Mouse (Mus musculus): ENCODE results near the gene Mad1l1. TPM values are rescaled to one million over a fixed set of nuclear protein-coding genes. Genes with fewer than 3 reads are reported as not detected.
"Not testable (repeated sequence)": the region's sequence is repeated elsewhere in the genome, so short reads cannot be mapped to it uniquely, and the experiment has no call there.

Gene Mad1l1
- 39.1 and 39.3 TPM in 2 replicates for polyA plus RNA-seq (2014; fragmentation: Nextera tagmentation; extraction: Ambion mirVana)

- Histone ChIP-seq H3K4me2 (replicated peaks; ENCODE audit: low read depth, low read length) (peak within 1 kb of the TSS; percentile 46), H3K4me1 (ENCODE audit: control insufficient read depth, insufficient read depth, low read length) (peaks cover 6% of the 10 kb centered on the region; the same call in 1 of the 2 replicates), H3K27ac (ENCODE audit: low read length) (peak within 1 kb of the TSS; percentile 44), H3K27me3 (ENCODE audit: control insufficient read depth, insufficient read depth, low read length) (no peaks in the 10 kb centered on the region), H3K36me3 (ENCODE audit: control insufficient read depth, insufficient read depth, low read length) (no peaks in the 10 kb centered on the region), H3K9ac (replicated peaks; ENCODE audit: low read depth, low read length) (peak within 1 kb of the TSS; percentile 98), H3K4me3 (ENCODE audit: low read depth, low read length) (peak within 1 kb of the TSS; percentile 90), H3K9me3 (ENCODE audit: control insufficient read depth, low read depth, low read length) (no peaks in the 10 kb centered on the region)
- peak; percentile 95 for ATAC-seq (ENCODE audit: insufficient number of reproducible peaks, insufficient read depth, low FRiP score, low read depth)
- WGBS, result under 1% methylated on average over 60 of the region's 60 CpGs
Observed at GRCm38 (mm10) chr5:140321042-140321755, at the start of gene Mad1l1, which contains the start of gene Nudt1. Gene Mad1l1, minus strand, starts transcription at chr5:140321552. Gene Nudt1, plus strand, starts transcription at chr5:140321656.

GRCm38 (mm10) chr5:140370446-140371254 lies 49.3 kb upstream of the Mad1l1 start:
- Histone ChIP-seq H3K4me2 (replicated peaks; ENCODE audit: low read depth, low read length) (no peak overlapping the region), H3K27ac (ENCODE audit: low read length) (0 out of 2 replicates have a peak overlapping the region, but pooled peaks have one; percentile 6), H3K36me3 (ENCODE audit: control insufficient read depth, insufficient read depth, low read length) (no peaks in the 10 kb centered on the region), H3K4me3 (ENCODE audit: low read depth, low read length) (no peak overlapping the region), H3K9ac (replicated peaks; ENCODE audit: low read depth, low read length) (no peak overlapping the region), H3K9me3 (ENCODE audit: control insufficient read depth, low read depth, low read length) (no peaks in the 10 kb centered on the region; the same call in 1 of the 2 replicates), H3K27me3 (ENCODE audit: control insufficient read depth, insufficient read depth, low read length) (no peaks in the 10 kb centered on the region), H3K4me1 (ENCODE audit: control insufficient read depth, insufficient read depth, low read length) (peaks cover 6% of the 10 kb centered on the region; the same call in 1 of the 2 replicates)
- ATAC-seq (ENCODE audit: insufficient number of reproducible peaks, insufficient read depth, low FRiP score, low read depth), result no peak
- 51% methylated on average over 6 of the region's 6 CpGs for WGBS

- ATAC-seq (ENCODE audit: insufficient number of reproducible peaks, insufficient read depth, low FRiP score, low read depth), result no peak
- Histone ChIP-seq H3K27ac (ENCODE audit: low read length) (no peak overlapping the region), H3K4me3 (ENCODE audit: low read depth, low read length) (no peak overlapping the region), H3K9ac (replicated peaks; ENCODE audit: low read depth, low read length) (no peak overlapping the region), H3K27me3 (ENCODE audit: control insufficient read depth, insufficient read depth, low read length) (no peaks in the 10 kb centered on the region), H3K9me3 (ENCODE audit: control insufficient read depth, low read depth, low read length) (no peaks in the 10 kb centered on the region; the same call in 1 of the 2 replicates), H3K4me1 (ENCODE audit: control insufficient read depth, insufficient read depth, low read length) (peaks cover 6% of the 10 kb centered on the region; the same call in 1 of the 2 replicates), H3K36me3 (ENCODE audit: control insufficient read depth, insufficient read depth, low read length) (no peaks in the 10 kb centered on the region), H3K4me2 (replicated peaks; ENCODE audit: low read depth, low read length) (no peak overlapping the region)
- 56% methylated on average over 2 of the region's 2 CpGs for WGBS
Observed at GRCm38 (mm10) chr5:140369466-140369865, 48.1 kb upstream of the Mad1l1 start.

GRCm38 (mm10) chr5:140368926-140369325 lies 47.6 kb upstream of the Mad1l1 start:
- no peaks in the 10 kb centered on the region for H3K36me3 ChIP-seq (ENCODE audit: control insufficient read depth, insufficient read depth, low read length)
- peaks cover 6% of the 10 kb centered on the region; the same call in 1 of the 2 replicates for H3K4me1 ChIP-seq (ENCODE audit: control insufficient read depth, insufficient read depth, low read length)
- H3K4me2 ChIP-seq (replicated peaks; ENCODE audit: low read depth, low read length), result no peak overlapping the region
- no peak overlapping the region for H3K9ac ChIP-seq (replicated peaks; ENCODE audit: low read depth, low read length)
- H3K4me3 ChIP-seq (ENCODE audit: low read depth, low read length), result no peak overlapping the region
- no peaks in the 10 kb centered on the region for H3K27me3 ChIP-seq (ENCODE audit: control insufficient read depth, insufficient read depth, low read length)
- 96% methylated on average over 4 of the region's 4 CpGs for WGBS
- no peak overlapping the region for H3K27ac ChIP-seq (ENCODE audit: low read length)
- ATAC-seq (ENCODE audit: insufficient number of reproducible peaks, insufficient read depth, low FRiP score, low read depth), result no peak
- H3K9me3 ChIP-seq (ENCODE audit: control insufficient read depth, low read depth, low read length), result no peaks in the 10 kb centered on the region; the same call in 1 of the 2 replicates

- H3K9me3 ChIP-seq (ENCODE audit: control insufficient read depth, low read depth, low read length); ATAC-seq (ENCODE audit: insufficient number of reproducible peaks, insufficient read depth, low FRiP score, low read depth); H3K27ac ChIP-seq (ENCODE audit: low read length); H3K4me3 ChIP-seq (ENCODE audit: low read depth, low read length); H3K9ac ChIP-seq (replicated peaks; ENCODE audit: low read depth, low read length); H3K36me3 ChIP-seq (ENCODE audit: control insufficient read depth, insufficient read depth, low read length); H3K4me2 ChIP-seq (replicated peaks; ENCODE audit: low read depth, low read length); H3K4me1 ChIP-seq (ENCODE audit: control insufficient read depth, insufficient read depth, low read length); H3K27me3 ChIP-seq (ENCODE audit: control insufficient read depth, insufficient read depth, low read length): not testable (repeated sequence)
- WGBS, result 80% methylated on average over 2 of the region's 2 CpGs
Observed at GRCm38 (mm10) chr5:140368126-140368525, 46.8 kb upstream of the Mad1l1 start.

- H3K27ac ChIP-seq (ENCODE audit: low read length), result no peak overlapping the region
- ATAC-seq (ENCODE audit: insufficient number of reproducible peaks, insufficient read depth, low FRiP score, low read depth), result no peak
- 73% methylated on average over 5 of the region's 5 CpGs for WGBS
Observed at GRCm38 (mm10) chr5:140364415-140364814, 43.1 kb upstream of the Mad1l1 start.

GRCm38 (mm10) chr5:140359930-140360674 lies 38.8 kb upstream of the Mad1l1 start:
- no peak overlapping the region for H3K9ac ChIP-seq (replicated peaks; ENCODE audit: low read depth, low read length)
- no peak overlapping the region for H3K27ac ChIP-seq (ENCODE audit: low read length)
- no peak overlapping the region for H3K4me2 ChIP-seq (replicated peaks; ENCODE audit: low read depth, low read length)
- H3K9me3 ChIP-seq (ENCODE audit: control insufficient read depth, low read depth, low read length), result no peaks in the 10 kb centered on the region
- H3K4me1 ChIP-seq (ENCODE audit: control insufficient read depth, insufficient read depth, low read length), result no peaks in the 10 kb centered on the region
- H3K27me3 ChIP-seq (ENCODE audit: control insufficient read depth, insufficient read depth, low read length), result no peaks in the 10 kb centered on the region
- H3K4me3 ChIP-seq (ENCODE audit: low read depth, low read length), result no peak overlapping the region
- ATAC-seq (ENCODE audit: insufficient number of reproducible peaks, insufficient read depth, low FRiP score, low read depth), result no peak
- H3K36me3 ChIP-seq (ENCODE audit: control insufficient read depth, insufficient read depth, low read length), result no peaks in the 10 kb centered on the region; the same call in 1 of the 2 replicates
- 79% methylated on average over 14 of the region's 14 CpGs for WGBS

More at GRCm38 (mm10) chr5:140364415-140364814, 43.1 kb upstream of the Mad1l1 start:
- Histone ChIP-seq H3K4me2 (replicated peaks; ENCODE audit: low read depth, low read length) (no peak overlapping the region), H3K9me3 (ENCODE audit: control insufficient read depth, low read depth, low read length) (no peaks in the 10 kb centered on the region; the same call in 1 of the 2 replicates), H3K9ac (replicated peaks; ENCODE audit: low read depth, low read length) (no peak overlapping the region), H3K4me3 (ENCODE audit: low read depth, low read length) (no peak overlapping the region), H3K27me3 (ENCODE audit: control insufficient read depth, insufficient read depth, low read length) (no peaks in the 10 kb centered on the region), H3K4me1 (ENCODE audit: control insufficient read depth, insufficient read depth, low read length) (no peaks in the 10 kb centered on the region), H3K36me3 (ENCODE audit: control insufficient read depth, insufficient read depth, low read length) (no peaks in the 10 kb centered on the region)

GRCm38 (mm10) chr5:140357466-140357865 lies 36.1 kb upstream of the Mad1l1 start:
- 90% methylated on average over 3 of the region's 3 CpGs for WGBS
- H3K27me3 ChIP-seq (ENCODE audit: control insufficient read depth, insufficient read depth, low read length), result no peaks in the 10 kb centered on the region
- no peak overlapping the region for H3K4me3 ChIP-seq (ENCODE audit: low read depth, low read length)
- no peak overlapping the region for H3K4me2 ChIP-seq (replicated peaks; ENCODE audit: low read depth, low read length)
- no peak overlapping the region for H3K9ac ChIP-seq (replicated peaks; ENCODE audit: low read depth, low read length)
- ATAC-seq (ENCODE audit: insufficient number of reproducible peaks, insufficient read depth, low FRiP score, low read depth), result no peak
- H3K36me3 ChIP-seq (ENCODE audit: control insufficient read depth, insufficient read depth, low read length), result peaks cover 5% of the 10 kb centered on the region
- no peaks in the 10 kb centered on the region for H3K9me3 ChIP-seq (ENCODE audit: control insufficient read depth, low read depth, low read length)
- H3K27ac ChIP-seq (ENCODE audit: low read length), result no peak overlapping the region
- H3K4me1 ChIP-seq (ENCODE audit: control insufficient read depth, insufficient read depth, low read length), result no peaks in the 10 kb centered on the region

Data from stomach, embryonic 14.5 days (tissue).